24 mouse cellular contexts compared by ENCODE assay signal in the genomic region with DNA sequence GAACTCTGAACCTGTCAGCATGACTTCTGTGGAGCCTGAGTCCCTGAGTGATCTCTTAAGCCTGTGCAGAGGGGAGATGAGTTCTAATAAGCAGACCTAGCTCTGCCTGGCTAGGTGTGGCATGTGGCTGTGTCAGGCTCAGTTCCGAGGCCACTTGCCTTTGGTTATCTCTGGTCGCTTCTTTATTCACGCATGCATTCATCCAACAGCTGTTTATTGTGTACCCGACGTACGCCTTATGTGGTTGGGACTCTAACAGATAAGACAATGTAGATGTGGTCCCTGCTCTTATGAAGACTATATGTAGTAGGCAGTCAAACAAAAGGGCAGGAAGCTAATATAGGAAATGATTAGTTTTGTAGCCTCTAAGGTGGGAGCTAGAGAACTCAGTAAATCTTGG.
"Had no signal": no experiment of that assay in that cellular context is flagged by ENCODE, and none has a peak within 500 bp of the region (broad histone marks: within the 10 kb centered on the region; RNA-seq: fewer than 3 reads in every experiment).

No protein-coding gene starts in this region.

- DNase-seq: forebrain, postnatal 0 days; gastrocnemius, adult 2 months; gastrocnemius, postnatal 10 days; gastrocnemius, postnatal 25 days; heart, adult 18-20 months; heart, postnatal 4 days; kidney, adult 18-20 months; kidney, adult 8-10 months; kidney, postnatal 10 days; kidney, postnatal 25 days had no signal

- H3K27me3 ChIP-seq: heart, embryonic 15.5 days; intestine, embryonic 15.5 days; limb, embryonic 12.5 days had no signal

- H3K4me3 ChIP-seq: gastrocnemius, adult 2 months; heart, embryonic 13.5 days; heart, embryonic 15.5 days; hindbrain, embryonic 10.5 days; hindbrain, embryonic 12.5 days; intestine, embryonic 15.5 days; layer of hippocampus, adult 2 months; left cerebral cortex, adult 2 months; limb, embryonic 10.5 days; limb, embryonic 12.5 days had no signal

- H3K9ac ChIP-seq: forebrain, postnatal 0 days; heart, embryonic 13.5 days; heart, embryonic 15.5 days; hindbrain, embryonic 12.5 days; hindbrain, embryonic 14.5 days; intestine, embryonic 15.5 days; limb, embryonic 12.5 days had no signal

- H3K9me3 ChIP-seq: heart, embryonic 13.5 days; heart, embryonic 15.5 days; hindbrain, embryonic 10.5 days; hindbrain, embryonic 12.5 days; intestine, embryonic 15.5 days; limb, embryonic 10.5 days; limb, embryonic 12.5 days had no signal

- ATAC-seq: forebrain, postnatal 0 days; hindbrain, embryonic 16.5 days; inflammation-experienced regulatory T-cells, adult 6 months; intestine, embryonic 15.5 days; intestine, postnatal 0 days had no signal

- H3K27ac ChIP-seq: gastrocnemius, adult 2 months; heart, embryonic 13.5 days; heart, embryonic 15.5 days; hindbrain, embryonic 10.5 days; hindbrain, embryonic 12.5 days; hindbrain, embryonic 14.5 days; intestine, embryonic 15.5 days; layer of hippocampus, adult 2 months; left cerebral cortex, adult 2 months; limb, embryonic 10.5 days; limb, embryonic 12.5 days had no signal

- H3K4me2 ChIP-seq: heart, embryonic 11.5 days; heart, embryonic 13.5 days; heart, embryonic 15.5 days; hindbrain, embryonic 12.5 days; hindbrain, embryonic 14.5 days; intestine, embryonic 15.5 days; limb, embryonic 12.5 days had no signal

- H3K36me3 ChIP-seq: heart, embryonic 13.5 days; heart, embryonic 15.5 days; hindbrain, embryonic 12.5 days; intestine, embryonic 15.5 days had no signal
